In the genomic region with DNA sequence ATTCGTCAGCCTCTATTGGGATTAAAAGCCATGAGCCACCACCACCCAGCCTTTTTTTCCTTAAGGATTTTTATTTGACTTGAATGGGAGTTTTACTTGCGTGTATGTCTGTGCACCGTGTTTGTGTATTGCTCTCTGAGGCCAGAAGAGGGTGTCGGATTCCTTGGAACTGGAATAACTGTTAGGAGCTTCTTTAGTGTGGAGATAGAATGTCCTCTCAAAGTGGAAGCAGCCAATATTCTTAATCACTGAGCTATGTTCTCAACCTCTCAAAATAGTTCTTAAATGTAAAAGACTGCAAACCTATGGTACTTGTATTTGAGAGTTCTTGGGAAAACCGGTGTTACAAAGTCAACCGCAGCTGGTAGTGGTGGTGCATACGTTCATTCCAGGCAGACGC, we compare ENCODE assay signal across 8 mouse cellular contexts. TPM values are rescaled to one million over a fixed set of nuclear protein-coding genes. Genes with fewer than 3 reads are reported as not detected.
A peak's percentile ranks its signal among the peaks of the same experiment; 100 is the strongest.
DNase-seq lines count a peak whose midpoint lies in the region; ATAC-seq and TF ChIP-seq lines count a peak whose summit lies in the region.

No protein-coding gene starts in this region.

- peak overlapping the region; percentile 98 for H3K27ac ChIP-seq in forebrain, embryonic 16.5 days (ENCODE audit: low read length)
- H3K27ac ChIP-seq in neural tube, embryonic 12.5 days, result no peak overlapping the region

- H3K4me1 ChIP-seq in erythroblast, embryonic 14.5 days (ENCODE audit: control insufficient read depth), result peaks cover 43% of the 10 kb centered on the region
- peaks cover 18% of the 10 kb centered on the region for H3K4me1 ChIP-seq in forebrain, embryonic 16.5 days (replicated peaks; ENCODE audit: control insufficient read depth, insufficient read depth, low read length)
- H3K4me1 ChIP-seq in neural tube, embryonic 12.5 days, result peaks cover 18% of the 10 kb centered on the region

- CTCF ChIA-PET in Patski (lab: Charles Lee), result interaction anchor here (0.8 to 2.7 kb wide), 6 partner anchors 9 to 56 kb away, joined by 3 to 13 read pairs (median 3); no protein-coding TSS in a partner anchor

- DNase-seq in Patski (ENCODE audit: low read depth, low spot score), result no peak
- peak; percentile 29 to 54 for DNase-seq in kidney, postnatal 36 days
- DNase-seq in layer of hippocampus, postnatal 25 days (ENCODE audit: extremely low spot score in 1 of 2, low spot score in 1 of 2), result no peak
- DNase-seq in spleen, postnatal 10 days (ENCODE audit: low spot score in 2 of 2), result no peak

- H3K36me3 ChIP-seq in erythroblast, embryonic 14.5 days (ENCODE audit: control insufficient read depth), result peaks cover 28% of the 10 kb centered on the region
- peaks cover 5% of the 10 kb centered on the region for H3K36me3 ChIP-seq in forebrain, embryonic 16.5 days (ENCODE audit: control insufficient read depth, insufficient read depth)
- peaks cover 9% of the 10 kb centered on the region for H3K36me3 ChIP-seq in neural tube, embryonic 12.5 days

- 0 out of 2 replicates have a peak overlapping the region, but pooled peaks have one; percentile 80 for H3K9ac ChIP-seq in forebrain, embryonic 16.5 days (replicated peaks; ENCODE audit: low read depth, low read length)
- peak overlapping the region; percentile 88; the same call in 1 of the 2 replicates for H3K9ac ChIP-seq in neural tube, embryonic 12.5 days

- H3K9me3 ChIP-seq in erythroblast, embryonic 14.5 days (ENCODE audit: control insufficient read depth, low read length), result no peaks in the 10 kb centered on the region
- no peaks in the 10 kb centered on the region for H3K9me3 ChIP-seq in forebrain, embryonic 16.5 days (ENCODE audit: control insufficient read depth, low read length)
- no peaks in the 10 kb centered on the region for H3K9me3 ChIP-seq in neural tube, embryonic 12.5 days

- 30% methylated on average over 8 of the region's 8 CpGs for WGBS in forebrain, embryonic 16.5 days
- WGBS in neural tube, embryonic 12.5 days, result 41% methylated on average over 8 of the region's 8 CpGs

- POLR2A ChIA-PET in Patski (lab: Charles Lee), result interaction anchor here (0.9 to 2.4 kb wide), 3 partner anchors 34 to 166 kb away, joined by 3 to 12 read pairs (median 6); a partner anchor contains a TSS

- TF ChIP-seq CTCF in Patski (IDR thresholded peaks at IDR 0.05), result no peak

- H3K27me3 ChIP-seq in erythroblast, embryonic 14.5 days (ENCODE audit: control insufficient read depth), result no peaks in the 10 kb centered on the region
- no peaks in the 10 kb centered on the region for H3K27me3 ChIP-seq in Patski
- no peaks in the 10 kb centered on the region for H3K27me3 ChIP-seq in forebrain, embryonic 16.5 days (replicated peaks; ENCODE audit: control insufficient read depth, insufficient read depth, low read length)
- no peaks in the 10 kb centered on the region for H3K27me3 ChIP-seq in neural tube, embryonic 12.5 days (replicated peaks)

- no peak for ATAC-seq in erythroblast, adult 5-6 weeks (replicated peaks; ENCODE audit: low FRiP score, poor library complexity, severe bottlenecking)
- ATAC-seq in Patski, result peak; percentile 11
- no peak for ATAC-seq in forebrain, embryonic 16.5 days
- no peak for ATAC-seq in neural tube, embryonic 12.5 days (ENCODE audit: low FRiP score, low read depth)

- in situ Hi-C loops in Patski (cut with MboI; ENCODE audit: low pct_unique_long_range_greater_than_20kb), result no loop called here

- peak overlapping the region; percentile 100 for H3K4me3 ChIP-seq in erythroblast, embryonic 14.5 days (replicated peaks)
- H3K4me3 ChIP-seq in forebrain, embryonic 16.5 days (replicated peaks; ENCODE audit: low read length), result peak overlapping the region; percentile 78
- peak overlapping the region; percentile 76 for H3K4me3 ChIP-seq in neural tube, embryonic 12.5 days

- peak overlapping the region; percentile 47 for H3K4me2 ChIP-seq in forebrain, embryonic 16.5 days (ENCODE audit: low read length)
- peak overlapping the region; percentile 72 for H3K4me2 ChIP-seq in neural tube, embryonic 12.5 days (replicated peaks)

RNA-seq across cellular contexts. Expression of a gene that starts 0.5 kb away (rescaled TPM):
- 1.0 and 1.5 TPM in 2 replicates for polyA plus RNA-seq in erythroblast, embryonic 14.5 days (2012)
- total RNA-seq in erythroblast, adult 5-6 weeks (2015; ENCODE audit: low replicate concordance), result 51.9 and 52.5 TPM in 2 replicates
- total RNA-seq in erythroblast, adult 5-6 weeks (2017; ENCODE audit: low replicate concordance), result 59.9 and 65.1 TPM in 2 replicates
- 22.8 TPM for polyA plus RNA-seq in Patski (2021)
- polyA plus RNA-seq in forebrain, embryonic 16.5 days (2015; fragmentation: Nextera tagmentation; extraction: Ambion mirVana), result 46.3 and 51.5 TPM in 2 replicates
- 72.9 and 79.9 TPM in 2 replicates for polyA plus RNA-seq in neural tube, embryonic 12.5 days (2016; fragmentation: Nextera tagmentation; extraction: Ambion mirVana)
- total RNA-seq in layer of hippocampus, postnatal 25 days (2021), result 100 to 1,000 TPM in 1 of 2 experiments, 10 to 100 TPM in 1; 88.9 to 125 TPM

RNA-seq across cellular contexts. Expression of a gene that starts 8.1 kb away (rescaled TPM):
- polyA plus RNA-seq in erythroblast, embryonic 14.5 days (2012), result 7.0 and 7.8 TPM in 2 replicates
- 27.9 and 44.5 TPM in 2 replicates for total RNA-seq in erythroblast, adult 5-6 weeks (2015; ENCODE audit: low replicate concordance)
- 17.4 and 34.6 TPM in 2 replicates for total RNA-seq in erythroblast, adult 5-6 weeks (2017; ENCODE audit: low replicate concordance)
- 21.1 TPM for polyA plus RNA-seq in Patski (2021)
- 16.3 and 18.8 TPM in 2 replicates for polyA plus RNA-seq in forebrain, embryonic 16.5 days (2015; fragmentation: Nextera tagmentation; extraction: Ambion mirVana)
- 14.3 and 15.0 TPM in 2 replicates for polyA plus RNA-seq in neural tube, embryonic 12.5 days (2016; fragmentation: Nextera tagmentation; extraction: Ambion mirVana)
- total RNA-seq in layer of hippocampus, postnatal 25 days (2021), result 1 to 10 TPM; 6.0 to 9.2 TPM

RNA-seq across cellular contexts. Expression of a gene that starts 32.2 kb away (rescaled TPM):
- 36.3 and 37.8 TPM in 2 replicates for polyA plus RNA-seq in erythroblast, embryonic 14.5 days (2012)
- 154 and 157 TPM in 2 replicates for total RNA-seq in erythroblast, adult 5-6 weeks (2015; ENCODE audit: low replicate concordance)
- total RNA-seq in erythroblast, adult 5-6 weeks (2017; ENCODE audit: low replicate concordance), result 61.2 and 79.1 TPM in 2 replicates
- 50.1 TPM for polyA plus RNA-seq in Patski (2021)
- 10.2 and 11.8 TPM in 2 replicates for polyA plus RNA-seq in forebrain, embryonic 16.5 days (2015; fragmentation: Nextera tagmentation; extraction: Ambion mirVana)
- polyA plus RNA-seq in neural tube, embryonic 12.5 days (2016; fragmentation: Nextera tagmentation; extraction: Ambion mirVana), result 13.1 and 16.9 TPM in 2 replicates
- 10 to 100 TPM; 50.9 to 65.3 TPM for total RNA-seq in layer of hippocampus, postnatal 25 days (2021)

RNA-seq across cellular contexts. Expression of a gene that starts 49.9 kb away (rescaled TPM):
- 0.61 and 0.75 TPM in 2 replicates for polyA plus RNA-seq in erythroblast, embryonic 14.5 days (2012)
- 1.7 TPM in 1 of 2 replicates, not detected in the other for total RNA-seq in erythroblast, adult 5-6 weeks (2015; ENCODE audit: low replicate concordance)
- total RNA-seq in erythroblast, adult 5-6 weeks (2017; ENCODE audit: low replicate concordance), result not detected in 2 replicates
- polyA plus RNA-seq in Patski (2021), result not detected
- polyA plus RNA-seq in forebrain, embryonic 16.5 days (2015; fragmentation: Nextera tagmentation; extraction: Ambion mirVana), result 4.0 and 6.2 TPM in 2 replicates
- 4.1 and 6.1 TPM in 2 replicates for polyA plus RNA-seq in neural tube, embryonic 12.5 days (2016; fragmentation: Nextera tagmentation; extraction: Ambion mirVana)
- total RNA-seq in layer of hippocampus, postnatal 25 days (2021), result 1 to 10 TPM in 1 of 2 experiments, not detected in 1; 1.8 TPM

RNA-seq across cellular contexts. Expression of a gene that starts 51.8 kb away (rescaled TPM):
- polyA plus RNA-seq in erythroblast, embryonic 14.5 days (2012), result 11.7 and 14.3 TPM in 2 replicates
- 65.2 and 71.7 TPM in 2 replicates for total RNA-seq in erythroblast, adult 5-6 weeks (2015; ENCODE audit: low replicate concordance)
- total RNA-seq in erythroblast, adult 5-6 weeks (2017; ENCODE audit: low replicate concordance), result 25.4 and 41.3 TPM in 2 replicates
- 71.9 TPM for polyA plus RNA-seq in Patski (2021)
- 42.8 and 45.3 TPM in 2 replicates for polyA plus RNA-seq in forebrain, embryonic 16.5 days (2015; fragmentation: Nextera tagmentation; extraction: Ambion mirVana)
- polyA plus RNA-seq in neural tube, embryonic 12.5 days (2016; fragmentation: Nextera tagmentation; extraction: Ambion mirVana), result 56.1 and 63.5 TPM in 2 replicates
- 10 to 100 TPM; 26.4 to 33.9 TPM for total RNA-seq in layer of hippocampus, postnatal 25 days (2021)

Comparison
In these comparisons a context has a peak if more than half of its experiments do, and no peak if none do; other contexts are left out.
1. DNase-seq: peak in kidney, postnatal 36 days (2 of 2); none in Patski (single experiment), layer of hippocampus, postnatal 25 days (0 of 2) and spleen, postnatal 10 days (0 of 2).
2. Peak in every context shown above with its lines, with median percentiles within 50 percentile points of each other: H3K4me3 ChIP-seq.